In the genomic region with DNA sequence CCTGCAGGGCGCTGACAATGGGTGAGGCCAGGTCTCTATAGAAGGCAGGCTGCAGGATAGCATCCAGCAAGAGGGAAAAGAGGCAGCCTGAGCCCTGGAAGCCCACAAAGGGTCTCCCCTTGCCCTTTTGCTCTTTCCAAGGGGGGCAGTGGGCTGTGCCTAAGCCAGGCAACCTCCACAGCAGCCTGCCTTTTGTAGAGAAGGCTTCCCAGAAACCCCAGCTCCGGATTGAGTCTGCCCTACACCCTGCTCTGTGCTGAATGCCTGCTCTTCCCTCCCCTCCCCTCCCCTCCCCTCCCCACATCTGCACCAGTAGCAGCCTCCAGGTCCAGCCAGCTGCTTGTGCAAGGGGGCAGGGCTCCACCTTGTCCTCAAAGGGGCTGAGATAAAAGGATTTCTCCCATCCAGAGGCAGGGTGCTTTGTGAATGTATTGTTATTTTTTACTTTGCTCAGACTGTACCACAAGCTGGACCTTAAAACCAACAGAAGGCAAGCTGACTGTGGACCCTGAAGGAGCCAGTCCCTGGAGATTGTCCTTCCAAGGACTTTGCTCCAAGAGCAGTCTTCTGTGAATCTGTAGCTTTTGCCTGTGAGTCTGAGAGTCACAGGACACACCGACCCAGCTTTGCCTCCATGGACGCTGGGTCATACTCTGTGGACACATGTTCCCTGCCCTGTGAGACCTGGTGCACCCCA, we compare ENCODE assay signal across 10 mouse cellular contexts.
A peak's percentile ranks its signal among the peaks of the same experiment; 100 is the strongest.
DNase-seq lines count a peak whose midpoint lies in the region; ATAC-seq lines count a peak whose summit lies in the region.
"Had no signal": no experiment of that assay in that cellular context is flagged by ENCODE, and none has a peak within 500 bp of the region (broad histone marks: within the 10 kb centered on the region; RNA-seq: fewer than 3 reads in every experiment).

No protein-coding gene starts in this region.

- ATAC-seq in liver, embryonic 11.5 days (replicated peaks; ENCODE audit: low FRiP score), result no peak
- ATAC-seq in embryonic facial prominence, embryonic 11.5 days (replicated peaks; ENCODE audit: insufficient number of reproducible peaks, low FRiP score, low TSS enrichment, low read depth), result peak; percentile 79

- peak overlapping the region; percentile 55 for H3K27ac ChIP-seq in liver, embryonic 11.5 days (ENCODE audit: low read depth, low read length)
- H3K27ac ChIP-seq in embryonic facial prominence, embryonic 11.5 days (replicated peaks; ENCODE audit: low read depth, low read length), result no peak overlapping the region
- H3K27ac ChIP-seq: limb, embryonic 10.5 days; lung, embryonic 15.5 days had no signal

- H3K9ac ChIP-seq in liver, embryonic 11.5 days (ENCODE audit: low read depth, low read length), result no peak overlapping the region
- H3K9ac ChIP-seq in embryonic facial prominence, embryonic 11.5 days (replicated peaks; ENCODE audit: low read length), result no peak overlapping the region
- H3K9ac ChIP-seq: lung, embryonic 15.5 days had no signal

- H3K36me3 ChIP-seq in liver, embryonic 11.5 days (ENCODE audit: control insufficient read depth, insufficient read depth, low read length), result no peaks in the 10 kb centered on the region
- no peaks in the 10 kb centered on the region for H3K36me3 ChIP-seq in embryonic facial prominence, embryonic 11.5 days (replicated peaks; ENCODE audit: control insufficient read depth, insufficient read depth, low read depth, low read length)
- H3K36me3 ChIP-seq: limb, embryonic 10.5 days; lung, embryonic 15.5 days had no signal

- peaks cover 22% of the 10 kb centered on the region for H3K27me3 ChIP-seq in liver, embryonic 11.5 days (replicated peaks; ENCODE audit: control insufficient read depth, insufficient read depth, low read length)
- H3K27me3 ChIP-seq in embryonic facial prominence, embryonic 11.5 days (ENCODE audit: control insufficient read depth, insufficient read depth, low read length), result peaks cover 25% of the 10 kb centered on the region

- DNase-seq in liver, embryonic 11.5 days (ENCODE audit: low spot score), result no peak
- DNase-seq in liver, result no peak
- DNase-seq in embryonic facial prominence, embryonic 11.5 days (ENCODE audit: low spot score), result peak; percentile 32
- DNase-seq in kidney, postnatal 14 days, result peak; percentile 2
- DNase-seq in yolk sac, embryonic 10.5 days (ENCODE audit: low spot score), result peak; percentile 2
- no peak for DNase-seq in urinary bladder, postnatal 14 days (ENCODE audit: low spot score)
- no peak for DNase-seq in MN1 (ENCODE audit: low spot score)

- no peaks in the 10 kb centered on the region for H3K4me1 ChIP-seq in liver, embryonic 11.5 days (replicated peaks; ENCODE audit: control insufficient read depth, insufficient read depth, low read length)
- H3K4me1 ChIP-seq in embryonic facial prominence, embryonic 11.5 days (ENCODE audit: control insufficient read depth, insufficient read depth, low read length), result no peaks in the 10 kb centered on the region
- H3K4me1 ChIP-seq: lung, embryonic 15.5 days had no signal

- H3K4me2 ChIP-seq in liver, embryonic 11.5 days, result no peak overlapping the region
- no peak overlapping the region for H3K4me2 ChIP-seq in embryonic facial prominence, embryonic 11.5 days (ENCODE audit: low read depth, low read length)
- H3K4me2 ChIP-seq: lung, embryonic 15.5 days had no signal

- WGBS in liver, embryonic 11.5 days, result 12% methylated on average over 4 of the region's 4 CpGs
- 8% methylated on average over 4 of the region's 4 CpGs for WGBS in embryonic facial prominence, embryonic 11.5 days

- H3K4me3 ChIP-seq in liver, embryonic 11.5 days (ENCODE audit: low read depth, low read length), result no peak overlapping the region
- H3K4me3 ChIP-seq in embryonic facial prominence, embryonic 11.5 days (ENCODE audit: low read depth, low read length), result no peak overlapping the region
- H3K4me3 ChIP-seq: limb, embryonic 10.5 days; lung, embryonic 15.5 days; myocyte had no signal

- H3K9me3 ChIP-seq in liver, embryonic 11.5 days (ENCODE audit: control insufficient read depth, low read length), result no peaks in the 10 kb centered on the region
- H3K9me3 ChIP-seq in embryonic facial prominence, embryonic 11.5 days (replicated peaks; ENCODE audit: control insufficient read depth, low read length), result no peaks in the 10 kb centered on the region
- H3K9me3 ChIP-seq: limb, embryonic 10.5 days; lung, embryonic 15.5 days had no signal

Comparison
In these comparisons a context has a peak if more than half of its experiments do, and no peak if none do; other contexts are left out.
1. DNase-seq: peak in embryonic facial prominence, embryonic 11.5 days (single experiment), kidney, postnatal 14 days (single experiment) and yolk sac, embryonic 10.5 days (single experiment); none in liver, embryonic 11.5 days (single experiment), liver (single experiment), urinary bladder, postnatal 14 days (single experiment) and MN1 (single experiment).